Mouse (Mus musculus) G1E (cell line): ENCODE results near the gene Foxn3. TPM values are rescaled to one million over a fixed set of nuclear protein-coding genes. Genes with fewer than 3 reads are reported as not detected.

Source experiments
- ATAC-seq: 2 replicates; pipeline ENCODE4 v1.8.0; 2016; ENCODE audit warnings: mild to moderate bottlenecking; ENCODE audit not compliant: insufficient number of reproducible peaks, poor library complexity, low FRiP score, severe bottlenecking; ENCODE audit errors: extremely low read depth
- DNase-seq: peaks from one replicate; pipeline ENCODE4 v3.0.0; 2012; ENCODE audit warnings: low spot score
- H3K27me3 ChIP-seq: 2 replicates; pipeline ENCODE4 v1.6.1; 2012; ENCODE audit warnings: mild to moderate bottlenecking, low read length, inconsistent platforms; ENCODE audit not compliant: insufficient read depth
- H3K36me3 ChIP-seq: replicated peaks from 2 replicates; pipeline ENCODE3; 2012; ENCODE audit warnings: mild to moderate bottlenecking, inconsistent platforms
- H3K4me1 ChIP-seq: 2 replicates; pipeline ENCODE4 v1.6.1; 2012; ENCODE audit warnings: low read depth, low read length, inconsistent platforms, mixed read lengths; ENCODE audit not compliant: insufficient read depth
- H3K4me3 ChIP-seq: 2 replicates; pipeline ENCODE4 v1.5.1; 2012; ENCODE audit warnings: low read depth, mild to moderate bottlenecking, inconsistent platforms, low read length, moderate library complexity, mixed read lengths
- H3K9me3 ChIP-seq: replicated peaks from 2 replicates; pipeline ENCODE4 v1.6.1; 2012; ENCODE audit warnings: inconsistent platforms
- CTCF ChIP-seq: IDR thresholded peaks from 2 replicates; pipeline ENCODE4 v1.5.1; 2012; ENCODE audit warnings: low read depth, low read length, inconsistent platforms, mixed read lengths
- GATA1 ChIP-seq: IDR thresholded peaks from 2 replicates; pipeline ENCODE4 v1.6.1; 2012; ENCODE audit warnings: borderline replicate concordance, low read length, inconsistent platforms, mixed read lengths
- GATA2 ChIP-seq: IDR thresholded peaks from 2 replicates; pipeline ENCODE4 v1.6.1; 2012; ENCODE audit warnings: low read depth, low read length, inconsistent platforms, borderline replicate concordance
- POLR2AphosphoS5 ChIP-seq: IDR thresholded peaks from 2 replicates; pipeline ENCODE4 v1.6.1; 2012; ENCODE audit warnings: low read depth, low read length, inconsistent platforms; ENCODE audit not compliant: insufficient replicate concordance
- TAL1 ChIP-seq: conservative IDR thresholded peaks from 2 replicates; pipeline ENCODE4 v1.6.1; 2012; ENCODE audit warnings: low read depth, low read length, inconsistent platforms, mixed read lengths
- polyA plus RNA-seq: library from polyadenylated mRNA; stranded (reverse); fragments of >175 nt; gene quantifications from 2 replicates; pipeline ENCODE4 v1.2.3, GENCODE M21; 2012
- total RNA-seq, 2 experiments: library from RNA; stranded (forward) in 1 of 2; stranded (reverse) in 1 of 2; fragments of 200-1000 nt in 1 of 2; fragments of >200 nt in 1 of 2; fragmentation: Nextera tagmentation in 1 of 2; gene quantifications; 2 replicates each; pipeline ENCODE4 v1.2.3; 2014 to 2017

The Foxn3 gene
- total and polyA plus RNA-seq, 3 experiments: 15.1 to 111 (median 20.1) TPM

- peak; percentile 77 for TF ChIP-seq TAL1
- TF ChIP-seq POLR2AphosphoS5: no peak
- H3K4me3 ChIP-seq: no peak overlapping the region; the same call in 1 of the 2 replicates
- no peaks in the 10 kb centered on the region; the same call in 1 of the 2 replicates for H3K27me3 ChIP-seq
- ATAC-seq (peak; percentile 71), DNase-seq (peak; percentile 46)
- H3K9me3 ChIP-seq: peaks cover 31% of the 10 kb centered on the region
- peaks cover 38% of the 10 kb centered on the region for H3K36me3 ChIP-seq
- H3K4me1 ChIP-seq: peaks cover 71% of the 10 kb centered on the region
Observed at GRCm38 (mm10) chr12:99331341-99331947, 231.9 kb downstream of the Foxn3 start.

DNA sequence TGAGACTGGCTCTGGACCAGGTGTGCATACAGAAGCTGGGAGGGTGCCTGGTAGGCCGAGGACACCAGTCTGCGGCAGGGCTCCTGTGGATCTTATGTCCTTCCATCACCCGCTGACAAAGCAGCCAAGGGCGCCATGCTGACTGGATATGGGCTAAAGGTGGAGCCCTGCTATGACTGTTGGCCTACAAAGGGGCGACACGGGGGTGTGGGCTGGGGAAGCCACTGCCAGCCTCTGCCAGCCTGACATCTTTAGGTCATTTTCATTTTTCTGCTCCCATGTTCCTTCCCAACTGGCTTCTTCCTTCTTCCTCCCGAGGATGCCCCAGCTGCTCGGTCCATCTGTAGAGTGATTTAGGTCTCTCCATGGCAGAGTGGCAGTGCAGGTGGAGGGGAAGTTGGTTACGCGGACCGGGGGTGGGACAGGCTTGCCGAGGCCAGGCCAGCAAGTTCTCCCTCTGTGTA, 232.5 kb downstream of the Foxn3 start:
- DNase-seq (no peak), ATAC-seq (no peak)
- Histone ChIP-seq H3K4me3 (peak overlapping the region; percentile 51; the same call in 1 of the 2 replicates), H3K27me3 (no peaks in the 10 kb centered on the region; the same call in 1 of the 2 replicates), H3K36me3 (peaks cover 36% of the 10 kb centered on the region), H3K4me1 (peaks cover 73% of the 10 kb centered on the region), H3K9me3 (peaks cover 29% of the 10 kb centered on the region)
- TF ChIP-seq GATA1 (no peak), GATA2 (no peak), CTCF (no peak), TAL1 (no peak), POLR2AphosphoS5 (no peak)

DNA sequence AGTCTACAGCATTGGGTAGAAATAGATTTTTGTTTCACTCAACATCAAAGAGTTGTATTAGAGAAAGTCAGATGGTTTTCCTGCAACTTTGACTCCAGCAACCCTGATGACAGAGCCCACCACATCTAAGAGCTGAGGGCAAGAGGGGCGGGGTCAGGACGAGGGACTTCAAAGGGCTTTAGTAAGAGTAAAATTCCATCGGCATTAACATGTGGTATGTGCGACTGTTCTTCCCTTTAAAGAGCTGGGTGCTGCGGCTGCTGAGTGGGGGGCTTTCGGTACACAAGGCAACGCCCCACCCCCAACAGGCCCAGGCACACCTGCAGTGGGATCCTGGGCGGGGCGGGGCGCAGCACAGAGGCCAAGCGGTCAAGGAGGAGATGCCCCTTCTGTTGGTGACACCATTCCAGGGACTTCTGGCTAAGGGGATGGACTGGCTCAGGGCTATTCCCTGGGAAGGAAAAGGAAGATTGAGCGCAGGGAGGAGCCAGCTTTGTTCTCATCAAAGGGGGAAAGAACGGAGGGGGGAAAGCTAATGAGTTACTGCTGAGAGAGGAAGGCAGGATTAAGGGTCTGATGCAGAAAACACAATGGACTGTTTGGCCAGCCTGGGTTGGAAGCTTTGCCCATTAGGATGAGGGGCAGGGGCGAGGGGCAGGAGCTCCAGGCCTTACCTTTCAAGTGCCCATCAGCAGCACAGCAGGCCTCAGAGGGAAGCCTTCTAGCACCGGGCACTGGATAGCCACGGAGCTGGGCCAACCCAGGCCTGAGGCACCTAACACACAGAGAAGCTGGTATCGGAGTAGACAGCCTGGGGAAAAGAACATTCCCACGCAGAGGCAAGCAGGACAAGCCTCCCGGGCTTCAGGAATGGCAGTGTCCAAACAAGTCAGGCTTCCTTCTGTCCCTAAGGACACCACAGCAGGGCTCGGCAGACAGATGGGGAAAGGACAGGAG, 233.8 kb downstream of the Foxn3 start:
- ATAC-seq (no peak), DNase-seq (no peak)
- Histone ChIP-seq H3K9me3 (peaks cover 27% of the 10 kb centered on the region), H3K27me3 (no peaks in the 10 kb centered on the region; the same call in 1 of the 2 replicates), H3K36me3 (peaks cover 34% of the 10 kb centered on the region), H3K4me3 (no peak overlapping the region), H3K4me1 (peaks cover 86% of the 10 kb centered on the region)
- TF ChIP-seq CTCF (no peak), GATA1 (no peak), POLR2AphosphoS5 (no peak), GATA2 (no peak)

DNA sequence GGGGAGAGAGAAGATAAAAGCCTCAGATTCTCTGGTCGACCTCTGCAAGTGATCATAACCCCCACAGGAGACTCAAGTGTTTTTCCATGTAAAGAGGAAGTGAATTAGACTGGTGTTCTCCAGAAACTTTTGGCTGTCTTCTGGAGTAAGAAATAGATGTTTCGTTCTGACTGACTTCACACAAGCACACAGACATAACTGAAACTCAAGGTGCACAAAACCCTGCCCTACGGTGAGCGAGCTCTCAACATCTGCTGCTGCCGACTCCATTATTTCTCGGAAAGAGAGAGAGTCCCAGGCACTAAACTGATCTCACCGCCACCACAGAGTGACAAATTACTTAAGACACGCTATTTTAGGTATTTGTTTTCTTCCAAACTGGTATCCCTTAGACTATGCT, 237.2 kb downstream of the Foxn3 start:
- ATAC-seq: peak; percentile 2; the same call in 1 of the 2 replicates
- H3K4me3 ChIP-seq: peak overlapping the region; percentile 21; the same call in 1 of the 2 replicates
- TF ChIP-seq TAL1 (no peak), GATA1 (no peak), GATA2 (no peak), POLR2AphosphoS5 (no peak), CTCF (no peak)
- H3K27me3 ChIP-seq: no peaks in the 10 kb centered on the region; the same call in 1 of the 2 replicates
- DNase-seq: peak; percentile 63
- peaks cover 18% of the 10 kb centered on the region for H3K36me3 ChIP-seq
- H3K9me3 ChIP-seq: peaks cover 21% of the 10 kb centered on the region
- H3K4me1 ChIP-seq: peaks cover 92% of the 10 kb centered on the region

- no peak for TF ChIP-seq CTCF
- peak; percentile 80 for TF ChIP-seq TAL1
- TF ChIP-seq POLR2AphosphoS5: no peak
- TF ChIP-seq GATA1: no peak
- TF ChIP-seq GATA2: no peak
- DNase-seq: peak; percentile 72
- Histone ChIP-seq H3K9me3 (no peaks in the 10 kb centered on the region; the same call in none of the 2 replicates), H3K4me3 (peak overlapping the region; percentile 31; the same call in 1 of the 2 replicates), H3K27me3 (no peaks in the 10 kb centered on the region), H3K36me3 (peaks cover 8% of the 10 kb centered on the region), H3K4me1 (peaks cover 66% of the 10 kb centered on the region)
- peak; percentile 91 for ATAC-seq
Observed at GRCm38 (mm10) chr12:99321633-99322431, 241.6 kb downstream of the Foxn3 start.
